Mouse (Mus musculus) frontal cortex, postnatal 10 days (tissue): Measurements from ENCODE around the gene Stum.
A peak's percentile ranks its signal among the peaks of the same experiment; 100 is the strongest.

Source experiments
- DNase-seq, 2 experiments: peaks; one replicate each; pipeline ENCODE4 v3.0.0; 2022; ENCODE audit warnings: low spot score in 2 of 2, mixed read lengths in 1 of 2

The Stum gene

GRCm38 (mm10) chr1:180429819-180430218, 53.5 kb downstream of the Stum start:
- DNase-seq: no peak

- DNase-seq: no peak
These were observed 54.4 kb downstream of the Stum start for GRCm38 (mm10) chr1:180428871-180429270.

GRCm38 (mm10) chr1:180428101-180428712, 55.1 kb downstream of the Stum start:
- DNase-seq: no peak

GRCm38 (mm10) chr1:180427685-180428084, 55.6 kb downstream of the Stum start:
- no peak for DNase-seq

- no peak for DNase-seq
These were observed 56.9 kb downstream of the Stum start for GRCm38 (mm10) chr1:180426405-180426804.

GRCm38 (mm10) chr1:180423931-180424330, 59.4 kb downstream of the Stum start:
- no peak for DNase-seq

- no peak for DNase-seq
These were observed 60.2 kb downstream of the Stum start for GRCm38 (mm10) chr1:180423008-180423639.

- DNase-seq: peak in 1 of 2 experiments; percentile 71
These were observed 61.1 kb downstream of the Stum start for GRCm38 (mm10) chr1:180422076-180422828.

GRCm38 (mm10) chr1:180421165-180421909, 62.0 kb downstream of the Stum start:
- no peak for DNase-seq

- no peak for DNase-seq
These were observed 62.7 kb downstream of the Stum start for GRCm38 (mm10) chr1:180420496-180421164.

GRCm38 (mm10) chr1:180419059-180419458, 64.2 kb downstream of the Stum start:
- DNase-seq: no peak

GRCm38 (mm10) chr1:180417118-180417517, 66.2 kb downstream of the Stum start:
- no peak for DNase-seq

- DNase-seq: no peak
These were observed 67.5 kb downstream of the Stum start for GRCm38 (mm10) chr1:180415836-180416235.

GRCm38 (mm10) chr1:180415064-180415463, 68.2 kb downstream of the Stum start:
- no peak for DNase-seq

- no peak for DNase-seq
These were observed 73.0 kb downstream of the Stum start for GRCm38 (mm10) chr1:180410306-180410705.

GRCm38 (mm10) chr1:180409771-180410170, 73.5 kb downstream of the Stum start:
- DNase-seq: no peak

- no peak for DNase-seq
These were observed 74.5 kb downstream of the Stum start for GRCm38 (mm10) chr1:180408832-180409231.

GRCm38 (mm10) chr1:180407727-180408719, 75.3 kb downstream of the Stum start:
- DNase-seq: no peak

- DNase-seq: no peak
These were observed 76.1 kb downstream of the Stum start for GRCm38 (mm10) chr1:180407171-180407671.
